Mouse (Mus musculus): ENCODE results near the gene Lhx3. TPM values are rescaled to one million over a fixed set of nuclear protein-coding genes. Genes with fewer than 3 reads are reported as not detected.

The Lhx3 gene
- polyA plus RNA-seq, 1 experiment: not detected

DNA sequence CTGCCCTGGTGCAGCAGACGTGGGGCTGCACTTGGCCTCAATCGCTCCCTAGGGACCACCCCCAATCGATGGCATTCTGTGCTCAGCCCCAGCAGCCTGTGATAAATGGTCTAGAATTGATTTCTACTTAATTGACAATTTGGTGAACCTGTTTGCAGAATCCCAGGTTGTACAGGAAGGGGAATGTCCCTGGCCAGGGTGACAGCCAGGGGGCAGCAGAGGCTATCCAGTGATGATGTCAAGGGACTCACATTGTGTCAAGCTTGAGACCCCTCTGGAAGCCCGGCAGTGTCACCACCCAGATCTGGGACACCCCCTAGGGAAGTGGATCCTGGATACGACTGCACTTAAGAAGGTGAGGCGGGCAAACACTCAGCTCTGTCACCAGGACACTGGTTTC lies 25.4 kb downstream of the Lhx3 start:
- H3K27ac ChIP-seq (ENCODE audit: insufficient read depth, low read depth, low read length): no peak overlapping the region
- 30% methylated on average over 6 of the region's 6 CpGs for WGBS
- no peak overlapping the region for H3K4me3 ChIP-seq (ENCODE audit: insufficient read depth, low read depth, low read length)
- no peaks in the 10 kb centered on the region for H3K4me1 ChIP-seq (ENCODE audit: control insufficient read depth, insufficient read depth, low read length)
- no peaks in the 10 kb centered on the region for H3K27me3 ChIP-seq (replicated peaks; ENCODE audit: control insufficient read depth, insufficient read depth, low read length)
- TF ChIP-seq CTCF (conservative IDR thresholded peaks at IDR 0.05; ENCODE audit: insufficient read depth, insufficient read length, low read depth, low read length) (peak; percentile 71), POLR2A (IDR thresholded peaks at IDR 0.05; ENCODE audit: low read depth, low read length) (no peak)
- peak; percentile 38 for DNase-seq
- no peaks in the 10 kb centered on the region for H3K36me3 ChIP-seq (ENCODE audit: control insufficient read depth, insufficient read depth, low read length)

GRCm38 (mm10) chr2:26177189-26177588 lies 30.9 kb downstream of the Lhx3 start:
- no peak for DNase-seq
- Histone ChIP-seq H3K36me3 (ENCODE audit: control insufficient read depth, insufficient read depth, low read length) (no peaks in the 10 kb centered on the region), H3K27ac (ENCODE audit: insufficient read depth, low read depth, low read length) (no peak overlapping the region), H3K4me3 (ENCODE audit: insufficient read depth, low read depth, low read length) (no peak overlapping the region), H3K27me3 (replicated peaks; ENCODE audit: control insufficient read depth, insufficient read depth, low read length) (no peaks in the 10 kb centered on the region), H3K4me1 (ENCODE audit: control insufficient read depth, insufficient read depth, low read length) (no peaks in the 10 kb centered on the region)
- TF ChIP-seq POLR2A (IDR thresholded peaks at IDR 0.05; ENCODE audit: low read depth, low read length): no peak
- no peak for TF ChIP-seq CTCF (conservative IDR thresholded peaks at IDR 0.05; ENCODE audit: insufficient read depth, insufficient read length, low read depth, low read length)
- WGBS: 70% methylated on average over 2 of the region's 2 CpGs

- no peak overlapping the region for H3K27ac ChIP-seq (ENCODE audit: insufficient read depth, low read depth, low read length)
- TF ChIP-seq CTCF (conservative IDR thresholded peaks at IDR 0.05; ENCODE audit: insufficient read depth, insufficient read length, low read depth, low read length) (no peak), POLR2A (IDR thresholded peaks at IDR 0.05; ENCODE audit: low read depth, low read length) (no peak)
- DNase-seq: no peak
- H3K36me3 ChIP-seq (ENCODE audit: control insufficient read depth, insufficient read depth, low read length): no peaks in the 10 kb centered on the region
- no peaks in the 10 kb centered on the region for H3K27me3 ChIP-seq (replicated peaks; ENCODE audit: control insufficient read depth, insufficient read depth, low read length)
- H3K4me1 ChIP-seq (ENCODE audit: control insufficient read depth, insufficient read depth, low read length): no peaks in the 10 kb centered on the region
- WGBS: 77% methylated on average over 5 of the region's 5 CpGs
- H3K4me3 ChIP-seq (ENCODE audit: insufficient read depth, low read depth, low read length): no peak overlapping the region
Measured at GRCm38 (mm10) chr2:26176731-26177130, 31.4 kb downstream of the Lhx3 start.

DNA sequence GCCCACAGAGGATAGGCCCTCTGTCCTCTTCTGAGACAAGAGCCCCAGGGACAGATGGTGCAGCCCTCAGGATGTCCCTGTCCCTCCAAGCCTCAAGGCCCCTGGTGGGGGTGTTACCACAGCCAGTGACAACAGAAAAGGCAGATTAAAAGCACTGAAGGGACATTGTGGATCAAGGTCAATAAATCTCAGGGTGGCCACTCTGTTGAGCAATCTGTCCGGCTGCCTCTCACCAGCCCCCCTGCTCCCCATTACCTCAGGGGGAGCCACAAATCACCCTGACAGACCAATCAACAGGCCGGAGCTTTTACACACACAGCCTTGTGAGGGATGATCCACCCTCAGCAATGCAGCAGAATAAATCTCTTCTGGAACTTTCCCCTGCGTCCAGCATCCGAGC lies 32.9 kb downstream of the Lhx3 start:
- no peak for DNase-seq
- WGBS: 11% methylated on average over 4 of the region's 4 CpGs
- H3K4me1 ChIP-seq (ENCODE audit: control insufficient read depth, insufficient read depth, low read length): no peaks in the 10 kb centered on the region
- no peak overlapping the region for H3K4me3 ChIP-seq (ENCODE audit: insufficient read depth, low read depth, low read length)
- TF ChIP-seq POLR2A (IDR thresholded peaks at IDR 0.05; ENCODE audit: low read depth, low read length) (no peak), CTCF (conservative IDR thresholded peaks at IDR 0.05; ENCODE audit: insufficient read depth, insufficient read length, low read depth, low read length) (no peak)
- H3K27ac ChIP-seq (ENCODE audit: insufficient read depth, low read depth, low read length): no peak overlapping the region
- no peaks in the 10 kb centered on the region for H3K27me3 ChIP-seq (replicated peaks; ENCODE audit: control insufficient read depth, insufficient read depth, low read length)
- H3K36me3 ChIP-seq (ENCODE audit: control insufficient read depth, insufficient read depth, low read length): no peaks in the 10 kb centered on the region

DNA sequence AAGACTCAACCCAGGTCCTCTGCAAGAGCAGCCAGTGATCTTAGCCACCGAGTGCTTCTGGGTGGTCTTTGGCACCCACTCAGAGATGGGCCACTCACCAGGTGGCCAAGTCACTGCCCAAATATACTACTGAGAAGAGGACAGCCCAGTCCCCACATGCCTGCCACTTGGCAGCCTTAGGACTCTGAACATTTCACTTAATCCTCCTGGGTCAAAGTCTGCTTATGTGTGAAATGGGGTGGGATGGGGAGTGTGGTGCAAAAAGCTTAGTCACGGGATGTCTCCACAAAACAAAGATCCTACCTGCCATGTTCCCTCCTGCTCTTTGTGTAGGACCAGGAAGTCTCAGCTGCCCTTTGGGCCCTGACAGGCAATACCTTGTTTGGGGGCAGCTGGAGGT lies 35.9 kb downstream of the Lhx3 start:
- no peak for TF ChIP-seq POLR2A (IDR thresholded peaks at IDR 0.05; ENCODE audit: low read depth, low read length)
- no peak for TF ChIP-seq CTCF (conservative IDR thresholded peaks at IDR 0.05; ENCODE audit: insufficient read depth, insufficient read length, low read depth, low read length)
- Histone ChIP-seq H3K27ac (ENCODE audit: insufficient read depth, low read depth, low read length) (no peak overlapping the region), H3K36me3 (ENCODE audit: control insufficient read depth, insufficient read depth, low read length) (no peaks in the 10 kb centered on the region), H3K4me1 (ENCODE audit: control insufficient read depth, insufficient read depth, low read length) (no peaks in the 10 kb centered on the region), H3K27me3 (replicated peaks; ENCODE audit: control insufficient read depth, insufficient read depth, low read length) (no peaks in the 10 kb centered on the region), H3K4me3 (ENCODE audit: insufficient read depth, low read depth, low read length) (no peak overlapping the region)
- peak; percentile 53 for DNase-seq
- WGBS: 65% methylated on average over 2 of the region's 2 CpGs

DNA sequence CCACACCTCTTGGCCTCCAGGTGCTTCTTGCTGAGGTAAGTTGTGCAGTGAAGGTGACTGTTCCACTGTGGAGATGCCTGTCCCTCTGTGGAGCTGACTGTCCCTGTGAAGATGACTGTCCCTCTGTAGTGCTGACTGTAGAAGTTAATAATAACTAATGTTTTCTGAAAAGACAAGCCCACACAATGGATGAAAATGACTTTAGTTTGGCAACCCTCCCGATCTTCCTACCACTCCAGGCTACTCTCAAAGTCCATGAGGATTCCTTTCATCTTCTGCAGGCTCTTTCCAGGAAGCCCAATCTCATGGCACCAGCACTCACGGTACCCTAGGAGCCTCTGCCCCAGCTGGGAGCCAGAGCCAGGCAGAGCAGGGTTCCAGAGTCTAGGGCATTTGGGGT lies 37.7 kb downstream of the Lhx3 start:
- peak; percentile 21 for DNase-seq
- Histone ChIP-seq H3K27me3 (replicated peaks; ENCODE audit: control insufficient read depth, insufficient read depth, low read length) (no peaks in the 10 kb centered on the region), H3K36me3 (ENCODE audit: control insufficient read depth, insufficient read depth, low read length) (no peaks in the 10 kb centered on the region), H3K4me1 (ENCODE audit: control insufficient read depth, insufficient read depth, low read length) (no peaks in the 10 kb centered on the region), H3K4me3 (ENCODE audit: insufficient read depth, low read depth, low read length) (no peak overlapping the region), H3K27ac (ENCODE audit: insufficient read depth, low read depth, low read length) (no peak overlapping the region)
- WGBS: 49% methylated on average over 2 of the region's 2 CpGs
- TF ChIP-seq CTCF (conservative IDR thresholded peaks at IDR 0.05; ENCODE audit: insufficient read depth, insufficient read length, low read depth, low read length) (no peak), POLR2A (IDR thresholded peaks at IDR 0.05; ENCODE audit: low read depth, low read length) (no peak)

DNA sequence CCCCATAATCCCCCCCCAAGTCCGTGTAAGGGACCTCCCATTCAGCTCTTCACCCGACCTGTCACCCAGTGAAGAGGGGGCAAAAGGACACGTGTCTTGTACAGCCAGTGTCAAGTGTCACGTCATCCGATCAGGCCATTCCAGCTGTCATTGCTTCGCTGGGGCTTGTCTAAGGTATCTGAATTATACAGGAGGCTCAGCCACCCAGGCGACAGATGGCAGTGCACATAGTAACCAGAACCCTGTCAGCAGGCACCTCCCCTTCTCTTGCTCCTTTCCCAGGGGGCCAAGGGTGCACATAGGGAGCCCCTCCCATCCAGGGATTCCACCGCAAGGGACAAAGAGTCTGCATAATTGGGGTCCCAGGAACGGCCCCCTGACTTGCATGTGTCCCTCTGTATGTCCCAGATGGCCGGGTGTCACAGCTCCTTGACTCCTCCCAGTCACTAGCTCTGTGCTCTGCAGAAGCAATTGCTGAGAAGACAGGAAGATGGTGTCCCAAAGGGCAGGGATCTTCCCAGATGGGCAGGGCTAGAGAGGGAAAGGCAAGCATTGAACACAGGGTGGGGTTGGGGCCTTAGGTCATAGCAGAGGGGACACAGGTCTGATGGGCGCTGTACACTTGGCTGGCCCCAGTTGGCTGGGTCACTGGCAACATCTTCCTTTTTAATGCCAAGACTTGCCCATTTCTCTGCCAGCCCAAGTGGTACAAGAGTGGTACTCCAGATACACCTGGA lies 39.1 kb downstream of the Lhx3 start:
- WGBS: 27% methylated on average over 11 of the region's 11 CpGs
- Histone ChIP-seq H3K4me3 (ENCODE audit: insufficient read depth, low read depth, low read length) (no peak overlapping the region), H3K27ac (ENCODE audit: insufficient read depth, low read depth, low read length) (no peak overlapping the region), H3K4me1 (ENCODE audit: control insufficient read depth, insufficient read depth, low read length) (no peaks in the 10 kb centered on the region), H3K36me3 (ENCODE audit: control insufficient read depth, insufficient read depth, low read length) (no peaks in the 10 kb centered on the region), H3K27me3 (replicated peaks; ENCODE audit: control insufficient read depth, insufficient read depth, low read length) (no peaks in the 10 kb centered on the region)
- no peak for TF ChIP-seq CTCF (conservative IDR thresholded peaks at IDR 0.05; ENCODE audit: insufficient read depth, insufficient read length, low read depth, low read length)
- no peak for TF ChIP-seq POLR2A (IDR thresholded peaks at IDR 0.05; ENCODE audit: low read depth, low read length)
- DNase-seq: no peak

All from kidney, adult 2 months (tissue).